Mouse (Mus musculus): ENCODE measurements at regions not wholly inside any gene's neighbourhood (a gene's known extent, or its start where the extent isn't known, plus 50 kb on each side); places are given as distances from the start of the nearest gene placed in this dataset.

DNA sequence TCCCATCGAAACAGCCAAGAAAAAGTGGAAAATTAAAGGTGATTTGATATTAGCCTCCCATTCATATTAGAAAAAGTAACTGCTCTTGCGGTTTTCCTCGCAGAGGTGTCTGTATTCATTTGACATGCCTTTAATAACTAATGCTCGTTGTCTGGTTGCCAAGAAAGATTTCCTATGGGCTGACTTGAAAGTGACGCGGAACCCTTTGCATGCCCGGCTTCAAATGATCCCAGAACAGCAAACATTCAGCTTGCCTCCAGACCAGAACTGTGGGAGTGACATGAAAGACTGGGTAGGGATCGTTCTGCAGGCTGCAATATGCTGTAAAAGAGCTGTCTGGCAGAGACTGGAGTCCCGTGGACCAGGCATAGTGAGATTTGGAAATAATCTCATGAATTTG is 81.9 kb upstream of the Pkdcc start:
- DNase-seq (ENCODE audit: low read depth, low spot score), result no peak

DNA sequence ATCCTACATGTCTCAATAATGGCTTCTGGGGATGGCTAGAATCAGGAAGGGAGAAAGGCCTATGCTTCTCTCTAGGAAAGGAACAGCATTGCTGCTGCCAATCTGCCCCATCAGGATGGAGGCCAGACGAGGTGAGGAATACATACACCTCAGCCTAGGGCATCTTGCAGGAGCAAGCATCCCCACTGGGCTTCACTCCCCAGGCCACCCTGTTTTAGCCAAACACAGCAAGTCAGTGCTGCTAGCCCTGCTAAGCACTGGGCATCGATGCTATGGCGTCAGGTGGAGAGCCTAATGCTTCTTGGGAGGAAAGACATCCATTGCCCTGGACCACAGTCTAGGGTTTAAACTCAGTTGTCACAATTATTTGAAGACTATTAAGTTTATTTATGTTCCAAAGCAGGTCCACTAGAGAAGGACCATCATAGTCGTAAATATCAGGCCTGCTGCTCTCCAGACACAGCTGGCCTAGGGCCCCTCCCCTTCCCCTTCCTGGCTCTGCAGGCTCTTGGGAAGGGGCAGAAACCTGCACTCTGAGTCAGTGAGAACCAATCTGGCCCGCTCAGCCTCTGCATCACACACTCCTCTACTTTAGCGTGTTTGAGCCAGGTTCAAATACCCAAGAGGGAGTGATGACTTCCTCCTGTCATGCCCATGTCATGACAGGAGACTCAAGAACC is 79.5 kb upstream of the Pkdcc start:
- peak; percentile 60 for DNase-seq (ENCODE audit: low read depth, low spot score)

DNA sequence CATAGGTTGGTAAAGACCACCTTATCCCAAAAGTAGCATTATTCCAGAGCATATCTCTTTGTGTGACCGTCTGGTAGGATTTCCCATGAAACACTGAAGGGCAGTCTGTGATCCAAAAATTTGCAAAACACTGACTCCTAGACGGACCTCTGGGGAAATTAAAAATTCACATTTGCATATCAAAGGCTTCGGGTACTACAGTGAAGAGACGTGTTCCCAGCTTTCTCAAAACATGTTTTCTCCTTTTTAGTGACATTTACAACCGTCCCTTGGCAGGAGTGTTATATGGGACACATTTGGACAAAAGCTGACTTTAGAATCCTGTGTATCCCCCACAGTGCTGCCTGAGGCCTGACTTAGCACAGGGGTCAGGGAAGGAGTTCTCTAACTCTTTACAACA is 78.8 kb upstream of the Pkdcc start:
- no peak for DNase-seq (ENCODE audit: low read depth, low spot score)

DNA sequence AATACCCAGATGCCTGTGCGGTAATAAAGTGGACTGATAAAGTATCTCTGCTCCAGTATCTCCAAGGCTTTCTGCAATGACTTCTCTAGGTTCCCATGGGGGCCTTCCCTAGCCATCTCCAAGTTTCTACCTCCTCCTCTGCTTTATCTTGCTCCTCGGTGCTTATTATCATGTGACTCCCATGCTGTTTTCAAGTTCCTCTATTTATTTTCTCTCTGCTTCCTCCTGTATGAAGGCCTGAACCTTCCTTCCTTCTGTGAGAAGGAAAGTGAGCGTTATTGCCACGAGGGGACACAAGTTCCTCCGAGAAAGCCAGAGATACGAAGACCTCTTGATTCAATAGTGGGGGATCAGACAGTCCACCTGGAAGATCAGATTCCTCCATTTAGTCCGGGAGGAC is 77.4 kb upstream of the Pkdcc start:
- DNase-seq (ENCODE audit: low read depth, low spot score), result no peak

DNA sequence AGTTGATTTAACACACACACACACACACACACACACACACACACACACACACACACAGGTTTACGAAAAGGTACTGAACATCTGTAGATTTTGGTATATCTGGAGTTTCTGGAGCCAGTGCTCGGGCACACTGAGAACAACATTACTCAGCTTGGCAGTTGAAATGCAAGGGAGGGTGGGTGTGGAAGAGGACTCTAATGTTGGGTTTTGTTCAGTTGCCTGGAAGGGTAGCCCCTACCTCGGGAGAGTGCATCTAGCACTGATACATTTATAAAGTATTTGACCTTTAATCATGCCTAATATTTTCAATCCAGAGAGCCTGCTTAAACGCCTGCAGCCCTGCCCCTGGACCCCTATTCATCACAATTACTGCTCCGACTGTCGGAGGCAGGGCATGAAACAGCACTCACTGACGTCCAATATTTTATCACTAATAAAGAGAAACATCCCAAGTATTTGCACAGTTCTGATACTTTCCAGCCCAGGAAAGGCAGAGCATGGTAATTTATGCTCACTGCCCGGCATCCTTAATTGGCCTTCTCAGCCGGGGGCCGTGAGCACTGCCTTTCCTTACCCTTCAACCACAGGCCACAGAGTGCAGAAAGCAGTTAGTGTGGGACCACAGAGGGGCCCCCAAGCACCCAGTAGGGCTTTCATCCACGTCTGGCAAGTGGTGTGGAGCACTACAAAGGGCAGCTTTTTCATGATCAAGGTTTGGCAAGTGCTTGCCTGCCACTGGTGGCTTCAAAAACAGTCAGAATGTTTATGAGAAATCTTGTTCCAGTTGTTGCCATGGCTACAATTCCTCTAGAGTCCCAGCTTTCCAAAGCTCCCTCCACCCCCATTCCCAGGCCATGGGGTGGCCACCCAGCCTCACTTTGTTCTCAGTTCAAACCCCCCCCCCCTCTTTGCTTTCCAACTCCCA is 76.3 kb upstream of the Pkdcc start:
- peak; percentile 76 for DNase-seq (ENCODE audit: low read depth, low spot score)

DNA sequence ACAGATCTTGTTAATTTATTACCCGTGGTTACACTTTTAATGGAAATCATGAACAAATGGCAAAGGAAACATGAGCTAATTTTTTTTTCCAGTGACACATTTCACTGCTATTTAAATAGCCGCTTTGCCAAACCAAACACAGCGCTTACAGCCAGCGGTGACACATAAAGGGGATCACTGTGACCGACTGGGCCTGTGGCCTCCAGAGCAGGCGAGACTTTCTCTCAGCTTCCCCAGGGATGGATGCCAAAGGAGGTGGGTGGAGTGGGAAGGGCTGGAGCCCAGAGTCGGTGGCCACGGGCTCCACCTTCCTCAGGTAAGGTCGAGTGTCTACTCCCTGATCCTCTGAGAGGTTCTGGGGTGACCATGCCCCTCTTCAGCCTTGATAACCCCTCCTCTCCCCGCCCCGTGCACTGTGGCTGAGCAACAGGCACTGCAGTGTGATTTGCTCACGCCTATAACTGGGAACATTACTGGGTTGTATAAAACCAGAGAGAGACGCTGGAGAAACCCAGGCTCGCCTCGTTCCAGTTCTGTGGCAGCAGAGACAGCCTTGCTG is 66.6 kb upstream of the Pkdcc start:
- DNase-seq (ENCODE audit: low read depth, low spot score), result no peak

DNA sequence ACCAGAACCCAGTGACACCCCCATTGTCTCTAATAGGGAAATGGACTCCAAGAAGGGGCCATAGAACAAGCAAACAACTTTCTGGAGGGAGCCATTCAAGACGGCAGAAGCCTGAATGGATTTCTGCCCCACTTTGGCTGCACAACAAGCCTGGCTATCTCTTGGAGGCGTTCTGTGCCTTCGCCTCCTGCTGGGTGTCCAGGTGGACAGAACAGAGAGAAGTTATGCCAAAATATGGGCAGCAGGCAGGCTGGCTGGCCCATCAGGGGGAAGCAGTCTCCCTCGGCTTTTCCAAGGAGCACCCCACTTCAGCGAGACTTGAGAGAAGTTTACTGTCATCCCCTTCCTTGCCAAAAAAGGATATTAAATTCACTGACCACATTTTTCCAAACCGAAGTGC is 65.8 kb upstream of the Pkdcc start:
- DNase-seq (ENCODE audit: low read depth, low spot score), result no peak

DNA sequence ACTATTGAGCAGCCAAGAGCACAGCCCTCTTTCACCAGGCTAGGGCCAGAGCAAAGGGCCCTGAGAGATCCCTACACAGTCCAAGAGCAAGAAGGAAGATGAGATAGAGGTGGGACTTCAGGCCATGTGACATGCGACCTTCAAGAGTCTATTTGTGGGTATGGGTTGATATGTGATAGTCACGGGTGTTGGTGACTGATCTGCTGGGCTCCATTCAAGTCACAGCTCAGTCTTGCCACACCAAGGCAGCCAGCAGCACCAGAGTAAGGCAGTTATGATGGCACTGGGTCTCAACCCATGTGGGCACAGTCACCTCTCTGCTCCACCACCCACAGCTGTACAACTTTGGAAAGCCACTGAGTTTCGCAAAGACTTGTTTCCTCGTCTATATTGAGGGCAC is 60.0 kb upstream of the Pkdcc start:
- DNase-seq (ENCODE audit: low read depth, low spot score), result no peak

DNA sequence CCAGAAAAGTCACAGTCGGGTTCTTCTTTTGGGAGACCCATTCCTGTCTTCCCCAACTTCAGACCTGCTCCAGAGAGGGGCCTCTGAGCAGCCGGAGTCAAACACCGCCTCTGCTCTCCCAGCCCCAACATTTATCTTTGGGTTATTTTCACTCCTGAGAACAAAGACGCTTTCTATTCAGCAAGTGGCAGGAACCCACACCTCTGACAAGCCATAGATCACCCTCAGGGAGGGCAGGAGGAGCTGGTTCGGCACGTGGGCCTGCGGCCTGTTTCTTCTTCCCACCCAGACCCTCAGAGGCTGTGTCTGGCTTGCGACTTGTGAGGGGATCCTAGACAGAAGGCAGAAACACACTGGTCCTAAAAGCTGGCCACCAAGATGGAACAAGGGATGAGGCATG is 58.4 kb upstream of the Pkdcc start:
- peak; percentile 78 for DNase-seq (ENCODE audit: low read depth, low spot score)

DNA sequence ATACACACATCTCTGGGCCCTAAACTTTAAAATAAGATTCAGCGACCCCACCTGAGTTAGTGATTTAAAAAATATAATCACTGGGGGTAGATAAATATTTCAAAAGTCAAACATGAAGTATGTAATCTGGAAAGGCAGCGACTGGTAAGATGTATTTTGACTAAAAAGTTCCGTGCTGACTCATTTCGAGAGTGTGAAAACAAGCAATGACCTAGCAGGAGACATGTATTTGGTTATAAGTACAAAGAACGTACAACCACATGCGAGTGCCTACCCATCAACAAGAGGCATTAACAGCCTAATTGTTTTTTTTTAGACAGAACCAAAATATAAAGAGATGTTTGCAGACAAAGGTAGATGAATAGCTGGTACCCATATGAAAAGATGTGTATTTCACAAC is 57.0 kb upstream of the Pkdcc start:
- no peak for DNase-seq (ENCODE audit: low read depth, low spot score)

DNA sequence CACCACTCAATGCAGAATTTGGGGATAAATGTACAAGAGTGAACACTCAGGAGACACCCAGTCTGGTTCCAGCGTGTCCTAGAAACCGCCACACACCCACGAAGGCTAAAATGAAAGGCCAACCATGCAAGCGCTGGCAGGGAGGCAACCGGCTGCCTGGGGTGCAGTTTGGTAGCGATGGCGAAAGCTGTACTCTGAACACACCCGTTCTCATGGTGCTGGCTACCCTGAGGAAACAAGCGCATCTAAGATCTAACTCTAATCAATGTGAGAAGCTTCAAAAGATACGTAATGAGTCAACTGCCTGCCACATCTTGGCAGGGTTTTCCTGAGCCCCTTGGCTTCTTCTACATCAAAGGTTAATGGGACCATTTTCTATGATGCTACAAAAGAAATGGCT is 56.4 kb upstream of the Pkdcc start:
- DNase-seq (ENCODE audit: low read depth, low spot score), result no peak

DNA sequence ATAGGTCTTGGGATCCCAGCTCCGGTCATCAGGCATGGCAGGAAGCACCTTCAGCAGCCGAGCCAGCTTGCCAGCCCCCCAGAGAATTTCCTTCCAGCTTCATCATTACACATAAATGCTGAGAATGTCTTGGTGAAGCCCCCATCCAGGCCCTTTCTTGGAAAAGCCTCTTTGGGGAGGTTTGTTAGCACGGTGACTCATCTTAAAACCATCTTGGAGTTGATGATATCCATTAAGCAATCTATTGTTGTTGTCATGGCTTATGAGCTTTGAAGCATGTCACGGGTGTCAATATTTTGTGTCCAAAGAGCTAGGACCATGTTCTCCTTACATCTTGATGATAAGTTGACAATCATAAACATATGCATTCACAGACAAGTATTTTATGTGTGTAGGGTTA is 55.5 kb upstream of the Pkdcc start:
- no peak for DNase-seq (ENCODE audit: low read depth, low spot score)

DNA sequence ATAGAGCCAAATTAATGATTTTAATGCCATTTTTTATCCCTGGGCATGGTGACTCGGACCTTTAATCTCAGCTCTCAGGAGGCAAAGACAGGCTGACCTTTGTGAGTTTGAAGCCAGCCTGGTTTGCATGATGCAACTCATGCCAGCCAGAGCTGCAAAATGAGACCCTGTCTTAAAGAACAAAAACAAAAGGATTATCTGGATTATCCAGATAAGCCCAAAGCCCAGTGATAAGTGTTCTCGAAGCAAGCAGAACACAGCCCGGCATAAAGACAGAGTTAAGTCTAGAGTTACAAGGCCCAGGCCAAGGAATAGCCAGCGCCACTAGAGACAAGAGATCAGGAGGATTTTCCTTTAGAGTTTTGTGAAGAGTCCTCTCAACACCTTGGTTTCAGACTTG is 54.8 kb upstream of the Pkdcc start:
- no peak for DNase-seq (ENCODE audit: low read depth, low spot score)

DNA sequence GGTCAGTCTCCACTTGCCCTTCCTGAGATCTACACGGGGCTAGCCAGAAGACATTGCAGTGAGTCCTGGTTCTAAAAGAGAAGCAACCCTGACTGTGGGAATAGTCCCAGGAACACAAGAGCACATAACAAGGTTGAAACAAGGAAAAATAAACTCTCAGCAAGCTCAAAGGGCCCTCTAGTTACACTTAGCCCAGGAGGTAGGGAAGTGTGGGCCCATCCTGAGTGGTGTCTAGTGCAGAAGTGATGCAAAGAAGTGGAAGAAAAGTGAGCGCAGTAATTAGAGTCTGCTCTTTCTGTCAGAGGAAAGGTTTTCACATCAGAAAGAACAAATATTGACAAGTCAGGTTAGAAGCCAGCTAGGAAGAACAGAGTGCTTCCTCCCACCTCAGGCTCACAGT is 53.4 kb upstream of the Pkdcc start:
- DNase-seq (ENCODE audit: low read depth, low spot score), result no peak

DNA sequence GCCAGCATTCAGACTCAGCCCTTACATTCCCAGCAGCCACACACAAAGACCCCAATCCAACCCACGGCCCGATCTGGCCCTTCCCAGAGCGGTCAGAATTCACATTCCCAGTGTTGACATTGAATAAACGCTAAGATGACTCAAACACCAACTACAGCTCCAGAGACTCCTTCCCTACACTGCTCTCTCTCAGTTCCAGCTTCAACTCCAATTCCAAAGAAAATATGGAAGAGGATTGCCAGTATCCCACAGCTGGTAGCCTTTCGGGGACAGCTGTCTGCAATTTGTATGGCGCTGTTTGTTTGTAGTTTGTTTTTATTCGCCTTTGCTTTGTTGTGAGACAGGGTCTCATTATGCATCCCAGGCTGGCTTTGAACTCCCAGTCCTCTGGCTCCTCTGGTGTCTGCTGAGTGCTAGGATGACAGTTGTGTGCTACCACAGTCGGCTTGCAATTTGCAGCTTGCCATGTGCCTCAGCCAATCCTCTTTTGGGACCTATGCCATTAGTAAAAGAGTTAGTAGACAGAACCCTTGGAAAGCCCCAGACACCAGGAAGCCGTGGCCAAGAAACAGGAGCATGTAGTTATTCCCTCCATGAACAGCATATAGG is 51.0 kb upstream of the Pkdcc start:
- no peak for DNase-seq (ENCODE audit: low read depth, low spot score)

DNA sequence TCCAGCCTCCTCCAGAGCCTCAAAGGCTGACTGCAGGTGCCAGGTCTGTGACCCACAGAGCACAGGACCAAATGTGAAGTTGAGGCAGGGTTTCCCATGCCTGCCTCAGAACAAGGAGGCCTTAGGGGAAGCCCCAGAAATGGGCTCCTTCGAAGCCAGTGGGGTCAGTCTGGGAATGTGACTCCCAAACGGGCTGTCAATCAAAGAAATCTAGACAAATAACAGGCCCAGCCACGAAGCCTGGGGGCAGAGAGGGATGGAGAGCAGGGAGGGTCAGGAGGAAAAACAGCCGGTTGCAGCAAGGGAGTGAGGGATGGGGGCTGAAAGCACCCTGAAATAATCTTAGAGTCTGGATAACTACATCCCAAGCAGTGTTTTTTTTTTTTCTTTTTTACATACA is 50.4 kb upstream of the Pkdcc start:
- peak; percentile 50 for DNase-seq (ENCODE audit: low read depth, low spot score)

DNA sequence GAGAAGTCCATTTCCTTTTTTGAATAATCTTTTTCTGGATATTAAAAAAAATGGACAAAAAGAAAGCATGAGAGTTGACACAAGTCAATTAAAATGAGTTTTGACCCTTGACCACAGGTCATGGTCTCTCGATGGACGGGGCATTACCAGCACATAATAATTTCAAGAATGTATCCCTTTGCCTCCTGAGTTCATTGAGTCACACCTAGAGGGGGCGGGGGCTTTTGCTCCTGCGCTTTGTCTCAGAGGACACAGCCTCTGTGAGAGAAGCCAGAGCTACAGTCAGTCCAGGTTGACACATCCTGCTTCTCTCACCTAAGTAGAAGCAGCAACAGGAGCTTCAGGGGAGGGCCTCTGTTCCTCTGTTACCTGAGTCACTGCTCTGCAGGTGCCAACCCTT is 50.0 kb upstream of the Pkdcc start:
- DNase-seq (ENCODE audit: low read depth, low spot score), result no peak
